Comparison of ENCODE assay signal across 33 mouse cellular contexts in the genomic region with DNA sequence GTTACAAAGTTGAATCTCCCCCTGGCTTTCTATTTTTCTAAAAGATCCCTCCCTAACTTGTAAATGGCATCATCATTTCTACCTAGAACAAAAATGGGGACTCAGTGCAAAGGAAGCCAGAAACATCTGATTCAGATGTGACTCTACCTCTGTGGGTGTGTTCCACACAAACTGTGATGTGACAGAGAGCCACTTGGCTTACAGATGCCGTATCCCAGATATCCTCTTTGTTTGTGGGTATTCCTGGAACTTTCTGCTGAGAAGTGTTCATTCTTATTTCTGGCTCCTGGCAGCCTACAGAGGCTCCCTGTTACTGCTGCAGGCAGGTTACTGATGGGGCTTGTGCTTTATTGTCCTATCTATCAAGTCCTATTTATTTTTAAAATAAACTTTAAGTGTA. TPM values are rescaled to one million over a fixed set of nuclear protein-coding genes. Genes with fewer than 3 reads are reported as not detected.
"Had no signal": no experiment of that assay in that cellular context is flagged by ENCODE, and none has a peak within 500 bp of the region (broad histone marks: within the 10 kb centered on the region; RNA-seq: fewer than 3 reads in every experiment).

No protein-coding gene starts in this region.

- H3K27ac ChIP-seq: limb, embryonic 10.5 days; limb, embryonic 12.5 days; limb, embryonic 13.5 days; limb, embryonic 15.5 days; liver, embryonic 12.5 days; liver, embryonic 13.5 days; liver, embryonic 14.5 days; liver, embryonic 15.5 days; lung, embryonic 15.5 days; macrophage; midbrain, embryonic 10.5 days; midbrain, embryonic 12.5 days; midbrain, embryonic 13.5 days; midbrain, embryonic 15.5 days; neural tube, embryonic 12.5 days had no signal

- DNase-seq: left cerebral cortex, postnatal 4 days; liver; liver, embryonic 13.5 days; liver, postnatal 0 days; lung, adult 18-20 months; lung, adult 2 months; lung, embryonic 14.5 days; lung, postnatal 10 days; lung, postnatal 14 days; lung, postnatal 36 days; lung, postnatal 4 days; midbrain, embryonic 14.5 days had no signal

- ATAC-seq: liver, embryonic 12.5 days; liver, postnatal 0 days; lung, postnatal 0 days; midbrain, embryonic 13.5 days; midbrain, embryonic 15.5 days; midbrain, embryonic 16.5 days had no signal

- H3K4me3 ChIP-seq: limb, embryonic 10.5 days; limb, embryonic 12.5 days; limb, embryonic 13.5 days; limb, embryonic 15.5 days; liver, embryonic 12.5 days; liver, embryonic 13.5 days; liver, embryonic 15.5 days; lung, embryonic 15.5 days; megakaryocyte, embryonic 14.5 days; midbrain, embryonic 10.5 days; midbrain, embryonic 12.5 days; midbrain, embryonic 13.5 days; midbrain, embryonic 15.5 days; myocyte; neural tube, embryonic 12.5 days had no signal

RNA-seq across cellular contexts. Expression of a gene that starts 19.2 kb away (rescaled TPM):
- total RNA-seq: megakaryocyte progenitor cell, adult 5-6 weeks; megakaryocyte-erythroid progenitor cell, adult 5-6 weeks; monocyte, adult 5-6 weeks had no signal
